Mouse (Mus musculus): Measurements from ENCODE around the gene Hoxc11. TPM values are rescaled to one million over a fixed set of nuclear protein-coding genes. Genes with fewer than 3 reads are reported as not detected.
A peak's percentile ranks its signal among the peaks of the same experiment; 100 is the strongest.

Gene Hoxc11
- total and polyA plus RNA-seq, 2 experiments: not detected

DNA sequence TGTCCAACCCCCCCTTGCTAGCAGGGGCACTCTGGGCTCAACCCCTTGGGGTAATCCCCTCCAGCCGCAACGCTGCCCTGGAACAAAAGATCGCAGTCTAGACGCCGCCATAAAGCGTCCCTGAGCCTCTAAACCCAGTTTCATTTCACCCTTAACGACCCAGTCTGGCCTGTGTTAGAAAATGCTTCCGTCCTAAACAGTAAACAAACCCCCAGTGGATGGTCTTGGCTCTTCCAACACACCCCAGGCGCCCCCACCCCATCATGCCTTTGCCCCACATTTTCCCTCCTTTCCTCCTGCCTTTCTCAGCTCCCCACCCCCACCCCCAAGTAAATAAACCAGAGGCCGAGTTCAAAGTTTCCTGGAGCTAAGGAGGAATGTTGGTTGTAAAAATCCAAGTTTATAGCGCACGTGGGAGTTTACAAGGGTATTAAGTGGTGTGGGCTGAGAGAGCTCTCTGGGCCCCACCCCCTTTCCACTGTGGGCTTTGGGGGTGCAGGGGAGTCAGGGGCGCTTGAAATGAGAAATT, 5.5 kb downstream of the Hoxc11 start:
- Histone ChIP-seq H3K4me3 (ENCODE audit: insufficient read depth, low read depth, low read length) (no peak overlapping the region), H3K36me3 (ENCODE audit: control insufficient read depth, insufficient read depth, low read length) (no peaks in the 10 kb centered on the region), H3K27ac (replicated peaks; ENCODE audit: insufficient read depth, low read depth, low read length) (no peak overlapping the region), H3K4me1 (ENCODE audit: control insufficient read depth, insufficient read depth, low read length) (no peaks in the 10 kb centered on the region), H3K27me3 (ENCODE audit: control insufficient read depth, insufficient read depth, low read length) (peaks cover 30% of the 10 kb centered on the region), H3K79me2 (ENCODE audit: control insufficient read depth, insufficient read depth, low read length) (no peaks in the 10 kb centered on the region), H3K9ac (ENCODE audit: low read depth, low read length) (no peak overlapping the region)
- TF ChIP-seq CTCF (IDR thresholded peaks at IDR 0.05; ENCODE audit: low read depth, low read length) (no peak), POLR2A (IDR thresholded peaks at IDR 0.05; ENCODE audit: extremely low read depth, insufficient read depth, low read length) (no peak)
- DNase-seq (ENCODE audit: extremely low read depth, low read depth, low spot score): no peak
- WGBS: 3% methylated on average over 13 of the region's 13 CpGs

- Histone ChIP-seq H3K36me3 (ENCODE audit: control insufficient read depth, insufficient read depth, low read length) (no peaks in the 10 kb centered on the region), H3K27ac (replicated peaks; ENCODE audit: insufficient read depth, low read depth, low read length) (no peak overlapping the region), H3K9ac (ENCODE audit: low read depth, low read length) (no peak overlapping the region), H3K4me1 (ENCODE audit: control insufficient read depth, insufficient read depth, low read length) (no peaks in the 10 kb centered on the region), H3K4me3 (ENCODE audit: insufficient read depth, low read depth, low read length) (no peak overlapping the region), H3K79me2 (ENCODE audit: control insufficient read depth, insufficient read depth, low read length) (no peaks in the 10 kb centered on the region), H3K27me3 (ENCODE audit: control insufficient read depth, insufficient read depth, low read length) (peaks cover 29% of the 10 kb centered on the region)
- TF ChIP-seq POLR2A (IDR thresholded peaks at IDR 0.05; ENCODE audit: extremely low read depth, insufficient read depth, low read length) (no peak), CTCF (IDR thresholded peaks at IDR 0.05; ENCODE audit: low read depth, low read length) (no peak)
- 5% methylated on average over 6 of the region's 6 CpGs for WGBS
- no peak for DNase-seq (ENCODE audit: extremely low read depth, low read depth, low spot score)
These were observed 7.5 kb downstream of the Hoxc11 start for GRCm38 (mm10) chr15:102961728-102962127.

DNA sequence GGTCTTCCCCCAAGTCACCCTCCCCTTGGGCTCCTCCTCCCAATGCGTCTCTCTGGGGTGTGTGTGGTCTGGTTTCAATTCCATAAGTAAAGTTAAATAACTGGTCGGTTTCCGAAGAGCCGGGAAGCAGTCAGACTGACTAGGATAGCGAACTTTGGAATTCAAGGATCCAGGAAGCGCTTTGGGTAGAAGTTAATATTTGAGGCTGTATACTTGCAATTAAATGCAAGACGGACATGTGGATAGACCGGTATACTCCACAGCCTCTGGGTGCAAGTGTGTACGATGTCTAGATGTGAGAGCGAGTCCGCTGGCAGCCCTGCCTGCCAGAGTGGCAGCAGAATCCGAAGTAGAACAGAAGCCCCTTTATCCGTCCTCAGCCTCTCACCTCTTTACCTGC, 8.3 kb downstream of the Hoxc11 start:
- Histone ChIP-seq H3K79me2 (ENCODE audit: control insufficient read depth, insufficient read depth, low read length) (no peaks in the 10 kb centered on the region), H3K27ac (replicated peaks; ENCODE audit: insufficient read depth, low read depth, low read length) (no peak overlapping the region), H3K4me3 (ENCODE audit: insufficient read depth, low read depth, low read length) (no peak overlapping the region), H3K27me3 (ENCODE audit: control insufficient read depth, insufficient read depth, low read length) (peaks cover 32% of the 10 kb centered on the region), H3K4me1 (ENCODE audit: control insufficient read depth, insufficient read depth, low read length) (no peaks in the 10 kb centered on the region), H3K9ac (ENCODE audit: low read depth, low read length) (no peak overlapping the region), H3K36me3 (ENCODE audit: control insufficient read depth, insufficient read depth, low read length) (no peaks in the 10 kb centered on the region)
- TF ChIP-seq CTCF (IDR thresholded peaks at IDR 0.05; ENCODE audit: low read depth, low read length) (no peak), POLR2A (IDR thresholded peaks at IDR 0.05; ENCODE audit: extremely low read depth, insufficient read depth, low read length) (no peak)
- 8% methylated on average over 13 of the region's 13 CpGs for WGBS
- no peak for DNase-seq (ENCODE audit: extremely low read depth, low read depth, low spot score)

GRCm38 (mm10) chr15:102963259-102963658, 9.0 kb downstream of the Hoxc11 start:
- H3K4me3 ChIP-seq (ENCODE audit: insufficient read depth, low read depth, low read length): no peak overlapping the region
- no peak for TF ChIP-seq POLR2A (IDR thresholded peaks at IDR 0.05; ENCODE audit: extremely low read depth, insufficient read depth, low read length)
- no peak for TF ChIP-seq CTCF (IDR thresholded peaks at IDR 0.05; ENCODE audit: low read depth, low read length)
- DNase-seq (ENCODE audit: extremely low read depth, low read depth, low spot score): no peak
- 7% methylated on average over 8 of the region's 8 CpGs for WGBS
- peaks cover 38% of the 10 kb centered on the region for H3K27me3 ChIP-seq (ENCODE audit: control insufficient read depth, insufficient read depth, low read length)
- no peak overlapping the region for H3K9ac ChIP-seq (ENCODE audit: low read depth, low read length)
- no peaks in the 10 kb centered on the region for H3K4me1 ChIP-seq (ENCODE audit: control insufficient read depth, insufficient read depth, low read length)
- no peaks in the 10 kb centered on the region for H3K79me2 ChIP-seq (ENCODE audit: control insufficient read depth, insufficient read depth, low read length)
- H3K27ac ChIP-seq (replicated peaks; ENCODE audit: insufficient read depth, low read depth, low read length): no peak overlapping the region
- no peaks in the 10 kb centered on the region for H3K36me3 ChIP-seq (ENCODE audit: control insufficient read depth, insufficient read depth, low read length)

- Histone ChIP-seq H3K4me1 (ENCODE audit: control insufficient read depth, insufficient read depth, low read length) (no peaks in the 10 kb centered on the region), H3K9ac (ENCODE audit: low read depth, low read length) (no peak overlapping the region), H3K27me3 (ENCODE audit: control insufficient read depth, insufficient read depth, low read length) (peaks cover 38% of the 10 kb centered on the region), H3K79me2 (ENCODE audit: control insufficient read depth, insufficient read depth, low read length) (no peaks in the 10 kb centered on the region), H3K27ac (replicated peaks; ENCODE audit: insufficient read depth, low read depth, low read length) (no peak overlapping the region), H3K4me3 (ENCODE audit: insufficient read depth, low read depth, low read length) (no peak overlapping the region; the same call in 1 of the 2 replicates), H3K36me3 (ENCODE audit: control insufficient read depth, insufficient read depth, low read length) (no peaks in the 10 kb centered on the region)
- TF ChIP-seq CTCF (IDR thresholded peaks at IDR 0.05; ENCODE audit: low read depth, low read length) (no peak), POLR2A (IDR thresholded peaks at IDR 0.05; ENCODE audit: extremely low read depth, insufficient read depth, low read length) (no peak)
- WGBS: 2% methylated on average over 28 of the region's 28 CpGs
- DNase-seq (ENCODE audit: extremely low read depth, low read depth, low spot score): peak; percentile 24
These were observed 9.7 kb downstream of the Hoxc11 start for GRCm38 (mm10) chr15:102963671-102964640.

All from liver, adult 2 months (tissue).